Mouse (Mus musculus) retina, adult 2 months (tissue): ENCODE measurements around the gene Gm11639.

ENCODE experiments used
- DNase-seq: peaks from one replicate; pipeline ENCODE4 v3.0.0-alpha.2; 2012; ENCODE audit warnings: low read depth, low spot score

The Gm11639 gene

DNA sequence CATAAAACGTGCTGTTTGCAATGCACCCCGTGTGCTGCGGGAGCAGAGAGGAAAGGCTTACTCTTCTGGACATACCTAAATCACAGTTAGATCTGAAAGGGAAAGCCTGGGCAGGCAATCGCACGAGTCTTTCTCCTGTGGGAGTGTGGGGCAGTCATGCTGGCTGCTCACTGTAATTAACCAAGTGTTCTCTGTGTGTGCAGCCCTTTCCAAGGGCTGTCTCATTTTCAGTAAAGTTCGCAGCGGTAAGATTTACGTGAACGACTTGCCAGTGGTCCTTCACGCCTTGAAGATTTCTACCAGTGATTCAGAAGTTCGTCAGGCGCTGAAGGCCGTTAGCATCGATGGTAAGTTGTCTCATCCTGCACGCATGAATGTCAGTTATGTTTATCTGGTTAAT lies 18.6 kb downstream of the Gm11639 start:
- no peak for DNase-seq

DNA sequence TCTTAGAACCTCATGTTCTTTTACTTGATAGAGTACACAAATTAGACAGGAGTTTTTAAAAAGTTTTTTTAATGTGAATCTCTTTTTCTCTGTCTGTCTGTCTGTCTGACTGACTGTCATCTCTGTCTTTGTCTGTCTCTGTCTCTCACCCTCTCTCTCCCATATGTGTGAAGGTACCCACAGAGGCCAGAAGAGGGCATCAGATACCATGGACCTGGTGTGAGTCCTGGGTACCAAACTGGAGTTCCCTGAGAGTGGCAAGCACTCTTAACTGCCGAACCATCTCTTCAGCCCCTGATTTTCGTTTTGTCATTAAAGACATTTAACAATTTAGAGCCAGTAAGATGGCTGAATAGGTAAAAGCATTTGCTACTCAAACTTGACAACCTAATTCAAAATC lies 21.6 kb downstream of the Gm11639 start:
- no peak for DNase-seq

DNA sequence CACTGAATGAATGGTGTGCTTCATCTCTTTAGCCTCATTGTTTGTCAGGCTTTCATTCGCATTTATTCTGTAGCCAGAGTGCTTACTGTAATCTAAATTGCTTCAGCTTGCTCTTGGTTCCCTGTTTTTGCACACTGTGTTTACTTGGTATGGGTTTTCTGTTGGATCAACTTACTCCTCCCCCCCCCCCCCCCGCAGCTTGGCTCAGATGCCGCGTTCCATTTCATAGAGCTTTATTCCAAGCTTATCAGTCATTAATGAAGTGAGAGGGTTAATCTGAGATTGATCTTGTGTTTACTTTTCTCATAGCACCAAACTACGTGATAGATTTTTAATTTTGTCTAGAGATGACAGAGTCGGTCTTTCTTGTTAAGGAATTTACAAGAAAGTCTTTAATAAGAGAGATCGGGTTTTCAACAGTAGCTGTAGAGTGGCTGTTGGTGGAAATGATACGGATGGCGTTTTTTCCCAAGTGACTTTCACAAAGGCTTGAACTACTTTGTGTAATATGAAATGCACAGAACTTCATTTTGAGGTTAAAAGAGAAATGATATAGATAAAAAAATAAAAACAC lies 59.6 kb downstream of the Gm11639 start:
- no peak for DNase-seq

DNA sequence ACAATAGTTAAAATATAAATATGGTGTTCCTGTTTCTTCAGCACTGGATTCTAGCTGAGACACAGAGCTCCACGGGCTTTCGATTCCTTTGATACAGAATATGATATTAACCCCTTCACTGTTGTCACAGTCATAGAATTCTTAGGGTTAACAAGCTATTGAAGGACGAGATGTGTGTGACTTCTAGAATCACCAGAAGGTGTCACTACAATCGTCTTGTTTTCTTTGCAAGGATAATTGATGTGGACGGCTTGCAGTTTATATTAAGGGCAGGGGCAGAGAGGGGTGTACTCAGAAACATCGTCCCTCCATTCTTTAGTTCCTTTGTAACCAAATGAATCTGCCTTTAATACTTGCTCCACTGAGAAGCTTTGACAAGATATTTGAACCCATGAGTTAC lies 80.3 kb downstream of the Gm11639 start:
- DNase-seq: no peak

DNA sequence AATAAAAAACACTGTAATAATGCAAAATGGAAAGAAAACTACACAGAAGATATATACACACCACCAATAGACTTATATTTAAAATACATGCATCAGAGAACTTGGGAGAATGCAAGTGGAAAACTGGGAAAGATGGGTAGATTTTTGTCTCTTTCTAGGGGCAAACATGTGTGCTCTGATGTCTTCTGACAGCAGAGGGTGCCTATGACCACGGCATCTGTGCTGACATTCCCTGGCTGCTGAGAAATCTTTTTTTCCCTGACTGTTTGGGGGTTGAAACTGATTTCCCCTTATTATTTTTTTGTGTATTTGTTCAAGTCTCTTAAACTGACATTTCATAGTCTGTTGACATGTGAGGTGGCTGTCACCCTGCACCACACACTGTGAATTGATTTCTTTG lies 81.6 kb downstream of the Gm11639 start:
- DNase-seq: no peak

DNA sequence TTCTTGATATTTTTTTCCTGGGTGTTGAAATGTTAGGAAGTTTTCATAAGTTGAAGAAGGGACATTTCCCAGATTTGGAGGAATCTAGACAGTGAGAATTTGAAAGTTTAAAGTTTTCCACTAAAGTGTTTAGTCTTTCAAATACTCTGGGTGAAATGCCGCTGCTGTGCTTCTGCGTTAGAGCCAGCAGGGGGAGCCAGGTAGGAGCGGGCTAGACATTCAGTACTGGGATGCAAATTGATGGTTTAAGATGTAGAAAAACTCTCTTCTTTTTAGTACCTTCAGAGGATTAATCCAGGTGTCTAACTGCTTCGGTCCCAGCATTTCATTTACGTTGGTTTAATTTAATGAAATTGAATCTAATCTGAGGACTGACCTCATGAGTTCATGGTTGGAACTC lies 82.6 kb downstream of the Gm11639 start:
- no peak for DNase-seq

DNA sequence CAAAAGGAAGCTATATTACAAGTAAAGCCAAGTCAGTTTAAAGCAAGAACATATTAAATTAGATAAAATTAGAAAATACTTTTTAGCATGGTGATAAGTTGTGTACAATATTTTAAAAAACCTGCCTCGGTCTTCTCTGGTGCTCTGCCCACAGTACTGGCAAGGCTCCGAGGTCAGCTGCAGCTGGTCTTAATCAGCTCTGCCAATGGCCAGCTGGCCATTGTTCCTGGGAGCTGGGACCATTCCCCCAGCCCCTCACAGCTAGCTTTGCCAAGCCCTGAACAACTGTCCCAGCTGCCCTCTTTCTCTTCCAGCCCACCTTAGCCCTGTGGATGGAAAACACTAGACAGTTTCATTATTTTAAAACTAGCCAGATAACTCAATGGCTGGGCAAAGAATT lies 93.3 kb downstream of the Gm11639 start:
- DNase-seq: no peak

DNA sequence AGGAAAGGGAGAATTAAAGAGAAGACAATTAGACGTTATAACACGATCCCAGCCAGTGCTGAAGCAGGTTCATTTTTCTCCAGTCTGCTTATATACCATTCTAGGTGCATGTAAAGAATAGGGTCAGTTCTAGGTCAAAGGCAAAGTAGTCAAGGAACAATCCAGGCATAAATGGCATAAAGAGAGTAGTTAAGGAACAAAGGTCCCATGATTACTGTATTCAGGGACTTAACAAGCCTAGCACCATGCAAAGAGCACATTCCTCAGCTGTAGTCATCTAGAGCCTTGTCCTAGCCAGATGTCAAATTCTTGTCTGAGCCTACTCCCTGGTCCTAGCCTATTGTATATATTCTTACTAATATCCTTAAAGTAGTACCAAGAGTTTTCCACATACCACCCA lies 259.2 kb downstream of the Gm11639 start:
- no peak for DNase-seq

DNA sequence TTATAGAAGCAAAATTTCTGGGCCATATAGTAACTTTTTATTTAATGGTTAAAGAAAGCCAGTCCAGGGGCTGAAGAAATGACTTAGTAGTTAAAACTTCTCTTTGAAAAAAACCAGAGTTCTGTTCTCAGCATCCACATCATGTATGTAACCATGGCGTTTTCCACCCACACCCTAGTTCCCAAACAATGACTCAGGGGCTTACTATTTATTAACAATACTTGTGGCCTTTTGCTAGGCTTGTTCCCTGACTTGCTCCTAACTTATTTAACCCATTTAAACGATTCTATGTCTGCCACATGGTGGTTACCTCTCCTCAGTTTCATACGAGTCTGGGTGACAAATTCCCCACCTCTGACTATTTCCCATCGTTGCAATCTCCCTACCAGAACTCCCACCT lies 266.8 kb downstream of the Gm11639 start:
- DNase-seq: no peak

DNA sequence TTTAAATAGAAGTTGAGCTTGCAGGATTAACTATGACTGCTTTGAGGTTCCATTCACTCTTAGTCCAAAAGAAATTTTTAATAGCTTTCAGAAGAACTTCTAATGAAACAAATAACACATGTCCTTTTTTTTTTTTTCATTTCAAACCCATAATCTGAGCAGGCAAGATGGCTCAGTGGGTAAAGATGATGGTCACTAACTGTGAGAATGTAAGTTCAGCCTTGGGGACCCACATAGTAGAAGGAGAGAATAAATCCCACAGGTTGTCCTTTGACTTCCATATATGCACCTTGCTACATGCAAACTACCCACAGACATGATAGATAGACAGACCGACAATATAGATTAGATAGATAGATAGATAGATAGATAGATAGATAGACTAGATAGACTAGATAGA lies 282.4 kb downstream of the Gm11639 start:
- DNase-seq: no peak

DNA sequence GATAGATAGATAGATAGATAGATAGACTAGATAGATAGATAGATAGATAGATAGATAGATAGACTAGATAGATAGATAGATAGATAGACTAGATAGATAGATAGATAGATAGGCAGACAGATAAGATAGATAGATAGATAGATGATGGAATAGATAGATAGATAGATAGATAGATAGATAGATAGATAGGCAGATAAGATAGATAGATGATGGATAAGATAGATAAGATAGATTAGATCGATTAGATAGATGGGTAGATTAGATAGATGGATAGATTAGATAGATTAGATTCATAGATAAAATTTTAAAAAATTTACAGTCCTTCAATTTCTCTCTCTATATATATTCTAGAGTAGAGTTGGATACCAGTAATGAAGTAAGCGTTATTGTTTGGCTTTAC lies 282.9 kb downstream of the Gm11639 start:
- DNase-seq: no peak

DNA sequence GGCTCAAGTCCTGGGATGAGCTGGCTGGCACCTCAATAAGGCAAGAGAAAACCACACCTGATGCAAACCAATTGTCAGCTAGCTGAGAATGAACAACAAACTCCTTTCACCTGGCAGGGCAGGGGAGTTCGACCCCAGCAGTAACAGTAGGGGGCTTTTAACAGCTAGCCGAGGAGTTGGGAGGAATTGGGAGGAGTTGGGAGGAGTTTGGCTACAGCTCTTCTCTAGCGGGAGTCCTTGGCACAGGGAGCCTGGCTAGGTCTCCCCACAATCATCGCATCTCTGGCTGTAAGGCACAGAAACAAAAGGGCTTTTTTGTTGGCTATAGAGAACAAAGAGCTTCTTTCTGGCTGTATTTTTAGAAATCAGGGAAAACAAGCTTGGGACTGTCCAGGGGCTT lies 285.8 kb downstream of the Gm11639 start:
- no peak for DNase-seq

DNA sequence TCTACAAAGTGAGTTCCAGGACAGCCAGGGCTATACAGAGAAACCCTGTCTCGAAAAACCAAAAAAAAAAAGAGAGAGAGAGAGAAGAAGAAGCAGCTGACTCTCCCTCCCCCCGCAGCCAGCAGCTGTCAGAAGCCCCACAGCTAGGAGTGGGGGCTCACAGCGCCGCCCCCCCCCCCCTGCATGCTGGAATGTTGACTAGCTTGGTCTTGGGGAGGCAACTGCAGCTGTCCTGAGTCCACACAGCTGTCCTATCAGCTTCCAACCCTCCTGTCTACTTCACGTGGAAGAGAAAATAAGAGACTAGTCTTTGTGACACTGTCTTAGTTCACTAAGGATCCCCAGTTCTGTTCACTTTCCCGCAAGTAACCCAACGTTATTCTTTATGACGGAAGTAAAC lies 287.0 kb downstream of the Gm11639 start:
- no peak for DNase-seq

DNA sequence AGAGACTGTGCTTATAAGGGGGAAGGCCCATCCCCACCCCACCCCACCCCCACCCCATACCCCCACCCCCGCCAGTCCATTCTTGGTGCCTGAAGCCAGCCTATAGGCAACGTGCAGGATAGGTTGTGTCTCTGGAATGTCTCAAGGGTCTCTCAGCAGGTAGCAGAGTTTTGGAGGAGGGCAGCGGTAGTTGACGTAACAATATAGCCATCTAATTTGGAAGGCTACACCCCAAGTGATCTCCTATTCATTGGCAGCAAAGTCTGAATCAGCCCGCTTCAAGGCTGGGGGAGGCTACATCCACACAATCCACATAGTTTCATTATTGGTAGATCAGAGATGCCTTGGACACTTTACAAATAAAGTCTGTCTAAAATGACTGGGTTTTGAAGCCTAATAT lies 292.5 kb downstream of the Gm11639 start:
- DNase-seq: no peak

DNA sequence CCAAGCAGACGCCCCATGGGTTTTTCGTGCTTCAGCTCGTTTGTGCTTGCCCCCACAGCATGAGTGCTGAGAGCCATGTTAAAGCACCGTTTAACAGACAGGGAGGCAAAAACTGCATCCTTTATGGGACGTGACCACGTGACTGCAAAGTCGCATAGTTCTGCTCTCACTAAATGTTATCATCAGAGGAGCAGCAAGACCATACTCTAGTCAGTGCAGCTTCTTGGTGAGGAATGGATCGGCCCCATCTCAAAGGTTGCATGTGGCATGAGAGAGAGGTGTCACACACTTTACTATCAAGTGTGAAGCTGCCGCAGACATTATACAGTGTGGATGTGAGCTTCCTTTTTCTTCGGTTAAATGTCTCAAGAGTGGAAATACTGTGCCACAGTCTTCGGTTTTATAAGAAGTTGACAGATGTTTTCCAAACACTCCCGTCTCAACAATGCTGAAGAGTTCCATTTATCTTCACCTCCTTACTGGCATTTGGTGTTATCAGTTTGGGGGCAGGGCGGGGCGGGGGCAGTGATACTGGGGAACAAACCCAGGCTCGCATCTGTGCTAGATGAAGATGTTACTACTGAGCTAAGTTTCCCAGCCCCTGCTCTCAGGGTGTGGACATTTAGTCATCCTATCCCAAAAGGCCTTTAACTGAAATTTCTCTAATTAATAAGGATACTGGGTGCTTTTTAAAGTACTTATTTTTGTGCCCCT lies 296.0 kb downstream of the Gm11639 start:
- DNase-seq: no peak

DNA sequence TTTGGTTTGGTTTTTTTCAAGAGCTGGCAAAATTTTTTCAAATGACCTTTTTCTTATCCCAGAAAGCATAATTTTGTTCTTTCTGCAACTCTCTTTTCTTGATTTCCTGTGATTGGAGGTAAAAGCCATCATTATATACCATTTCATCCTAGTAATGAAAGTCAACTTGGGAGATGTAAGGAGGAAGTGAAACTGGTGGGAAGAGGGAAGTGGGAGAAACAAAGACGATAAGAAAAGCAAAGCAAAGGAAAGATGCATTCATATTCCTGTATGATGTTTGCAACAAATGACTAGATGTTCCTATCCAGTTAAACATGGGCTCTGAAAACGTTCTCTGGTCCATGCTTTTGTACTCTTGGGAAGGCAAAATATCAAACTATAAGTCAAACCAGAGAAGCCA lies 323.7 kb downstream of the Gm11639 start:
- DNase-seq: no peak

DNA sequence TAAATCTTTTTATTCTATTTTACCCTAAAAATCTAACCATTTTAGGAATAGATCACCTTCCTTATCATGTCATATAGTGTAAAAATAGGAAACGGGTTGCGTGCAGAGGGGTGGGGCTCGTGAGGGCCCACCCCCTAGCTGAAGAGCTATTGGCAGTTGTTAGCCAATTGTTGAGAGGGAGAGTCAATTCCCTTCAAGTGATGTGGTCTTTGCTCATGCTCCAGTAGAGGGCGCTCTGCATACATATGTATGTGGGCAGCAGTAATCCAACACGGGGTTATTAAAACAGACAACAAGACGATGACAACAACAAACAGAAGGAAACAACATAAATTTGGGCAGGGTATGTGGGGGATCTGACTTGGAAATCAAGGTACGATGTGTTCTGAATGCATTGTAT lies 335.6 kb downstream of the Gm11639 start:
- no peak for DNase-seq

DNA sequence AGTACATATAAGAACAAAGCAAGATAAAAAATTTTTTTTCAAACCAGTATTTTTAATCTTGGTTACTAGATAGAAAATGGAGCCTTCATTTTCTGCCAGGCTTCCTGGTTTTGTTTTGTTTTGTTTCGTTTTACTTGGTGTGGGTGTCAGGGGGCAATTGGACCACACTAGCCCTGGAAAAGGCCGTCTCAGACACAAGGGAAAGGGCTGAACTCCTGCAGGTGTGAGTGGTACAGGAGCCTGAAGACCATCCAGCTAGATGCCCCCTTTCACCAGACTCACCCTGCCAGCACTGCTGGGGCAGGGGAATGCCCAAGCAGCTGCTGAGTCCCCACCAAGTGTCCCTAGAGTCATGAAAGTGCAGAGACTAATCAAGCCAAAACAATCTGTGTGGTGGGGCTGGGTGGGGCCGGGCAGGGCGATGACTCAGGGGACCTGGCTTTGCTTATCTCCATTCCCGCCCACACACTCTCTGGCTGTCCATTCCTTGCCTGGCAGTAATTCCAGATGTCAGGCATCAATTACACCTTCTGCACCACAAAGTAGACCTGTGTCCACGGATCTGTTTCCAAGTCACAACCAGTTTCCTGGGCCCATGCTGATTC lies 343.3 kb downstream of the Gm11639 start:
- DNase-seq: no peak

DNA sequence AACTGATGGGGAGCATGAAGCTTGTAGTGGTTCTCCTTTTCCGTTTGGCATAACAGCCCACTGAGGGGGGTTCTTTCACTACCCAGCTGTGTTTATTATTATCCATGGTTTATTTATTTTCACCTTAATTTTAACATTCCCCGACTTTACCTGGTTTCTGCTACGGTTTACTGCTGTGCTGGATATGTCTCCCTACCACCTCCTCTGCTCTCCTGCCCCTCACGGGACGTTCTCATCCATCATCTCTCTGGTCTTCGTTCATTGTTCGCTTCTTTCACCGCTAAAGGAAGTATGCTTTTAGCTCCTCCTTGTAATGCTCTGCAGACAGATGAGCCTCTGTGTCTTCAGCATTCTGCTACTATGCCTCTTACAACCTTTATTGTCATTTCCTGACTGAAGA lies 344.0 kb downstream of the Gm11639 start:
- DNase-seq: no peak

DNA sequence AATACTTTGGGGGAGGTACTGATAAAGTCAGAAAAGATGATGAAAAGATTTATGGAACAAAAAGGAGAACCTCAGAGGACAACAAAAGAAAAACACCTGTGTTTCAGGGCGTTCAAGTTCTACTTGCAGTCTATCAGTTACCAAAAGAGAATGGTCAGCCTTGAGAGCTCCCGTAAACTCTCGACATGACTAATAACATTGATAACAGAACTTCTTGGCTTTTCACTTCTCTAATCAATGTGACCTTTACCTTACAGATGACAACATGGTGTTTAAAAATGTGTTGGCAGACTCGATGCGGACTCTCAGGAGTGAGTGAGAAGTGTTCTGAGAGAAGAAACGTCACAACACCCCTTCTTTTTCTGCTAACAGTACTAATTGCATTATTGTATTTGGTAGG lies 344.7 kb downstream of the Gm11639 start:
- no peak for DNase-seq

DNA sequence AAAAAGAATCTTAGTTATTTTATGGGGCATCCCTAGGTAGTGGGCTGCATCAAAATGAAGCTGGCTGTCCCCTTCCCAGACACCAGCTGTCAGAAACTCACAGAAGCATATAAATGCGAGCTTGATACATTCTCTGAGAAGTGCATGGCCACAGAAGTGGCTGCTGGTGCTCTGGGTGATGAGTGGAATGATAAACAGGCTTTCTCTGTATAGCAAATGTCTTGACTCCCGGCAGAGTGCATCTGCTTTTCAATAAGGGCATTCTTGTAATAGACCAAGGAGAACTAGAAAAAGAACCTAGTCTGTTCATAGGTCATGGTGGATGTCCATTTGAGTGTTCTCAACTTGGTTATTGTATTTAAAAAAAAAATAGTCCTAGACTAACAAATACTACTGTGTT lies 345.6 kb downstream of the Gm11639 start:
- DNase-seq: no peak

DNA sequence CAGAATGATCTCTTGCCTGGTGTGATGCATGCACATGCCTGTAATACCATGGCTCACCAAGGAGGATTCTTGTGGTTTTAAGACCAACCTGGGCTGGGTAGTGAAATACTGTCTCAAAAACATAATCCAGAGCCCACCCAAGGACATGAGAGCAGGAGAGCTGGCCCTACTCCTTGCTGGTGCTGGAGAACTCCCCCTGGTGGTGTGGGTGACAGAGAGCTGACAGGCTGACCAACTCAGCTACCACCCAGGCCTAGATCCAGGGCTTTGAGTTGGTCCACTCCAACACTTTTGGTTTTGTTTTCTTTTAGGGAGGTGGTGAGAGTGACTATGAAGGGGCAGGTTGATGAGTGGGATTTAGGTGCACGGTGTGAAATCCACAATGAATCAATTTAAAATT lies 349.6 kb downstream of the Gm11639 start:
- DNase-seq: no peak

DNA sequence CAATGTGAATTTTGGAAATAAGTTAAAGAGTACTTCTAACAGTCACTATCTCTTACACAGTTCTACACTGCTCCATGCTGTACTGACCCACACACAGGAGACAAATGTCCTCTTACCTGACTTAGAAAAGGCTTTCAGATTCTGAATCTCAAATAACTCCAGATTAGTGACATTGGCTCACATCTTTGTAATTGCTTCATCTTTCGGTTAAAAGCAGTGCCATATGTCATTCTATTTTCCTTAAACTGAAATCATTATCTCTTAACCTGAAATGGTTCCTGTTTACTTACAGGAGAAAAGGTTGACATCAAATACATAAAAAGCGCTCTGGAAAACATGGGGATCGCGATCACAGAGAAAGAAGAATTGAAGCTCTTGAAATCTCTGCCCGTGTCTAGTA lies 377.8 kb downstream of the Gm11639 start, which contains the start of gene Efcab3:
TSS of gene Efcab3 (plus strand) at position 301 of the 400 bp plus-strand sequence.
- DNase-seq: no peak
